9 mouse cellular contexts compared by ENCODE assay signal in genomic region chr2:66408899-66409739, GRCm38 (mm10). TPM values are rescaled to one million over a fixed set of nuclear protein-coding genes. Genes with fewer than 3 reads are reported as not detected.
DNase-seq lines count a peak whose midpoint lies in the region; ATAC-seq lines count a peak whose summit lies in the region.
"Had no signal": no experiment of that assay in that cellular context is flagged by ENCODE, and none has a peak within 500 bp of the region (broad histone marks: within the 10 kb centered on the region; RNA-seq: fewer than 3 reads in every experiment).

No protein-coding gene starts in this region.

- no peaks in the 10 kb centered on the region for H3K36me3 ChIP-seq in forebrain, embryonic 12.5 days (replicated peaks)
- no peaks in the 10 kb centered on the region for H3K36me3 ChIP-seq in liver, embryonic 16.5 days (ENCODE audit: control insufficient read depth, insufficient read depth)
- H3K36me3 ChIP-seq: G1E had no signal

- H3K9me3 ChIP-seq in forebrain, embryonic 12.5 days = no peaks in the 10 kb centered on the region
- H3K9me3 ChIP-seq in liver, embryonic 16.5 days (replicated peaks; ENCODE audit: control insufficient read depth, low read length) = no peaks in the 10 kb centered on the region

- peak; percentile 51 for ATAC-seq in forebrain, embryonic 12.5 days (ENCODE audit: low FRiP score)
- ATAC-seq in liver, embryonic 16.5 days (ENCODE audit: low read depth) = no peak

- 10% methylated on average over 11 of the region's 12 CpGs for WGBS in forebrain, embryonic 12.5 days
- 6% methylated on average over 12 of the region's 12 CpGs for WGBS in liver, embryonic 16.5 days (ENCODE audit: insufficient replicate concordance)

- peak overlapping the region; percentile 66 for H3K4me2 ChIP-seq in forebrain, embryonic 12.5 days
- H3K4me2 ChIP-seq in liver, embryonic 16.5 days (ENCODE audit: low read depth, low read length) = peak overlapping the region; percentile 57; the same call in 1 of the 2 replicates

- H3K4me1 ChIP-seq in forebrain, embryonic 12.5 days = peaks cover 12% of the 10 kb centered on the region
- H3K4me1 ChIP-seq in liver, embryonic 16.5 days (ENCODE audit: control insufficient read depth, low read depth, low read length) = no peaks in the 10 kb centered on the region

- no peak overlapping the region for H3K27ac ChIP-seq in forebrain, embryonic 12.5 days
- H3K27ac ChIP-seq in liver, embryonic 16.5 days (ENCODE audit: low read length) = no peak overlapping the region

- no peaks in the 10 kb centered on the region; the same call in 1 of the 2 replicates for H3K27me3 ChIP-seq in forebrain, embryonic 12.5 days
- H3K27me3 ChIP-seq in liver, embryonic 16.5 days (ENCODE audit: control insufficient read depth, insufficient read depth, low read depth, low read length) = peaks cover 6% of the 10 kb centered on the region

- DNase-seq in heart, adult 11 months = peak; percentile 72
- DNase-seq in heart, adult 8-10 months (ENCODE audit: low spot score) = no peak
- DNase-seq in brain, adult 2 months (ENCODE audit: low read depth, low spot score) = peak; percentile 77
- peak; percentile 24 for DNase-seq in kidney, postnatal 14 days
- peak; percentile 65 to 71 for DNase-seq in right cerebral cortex, postnatal 10 days (ENCODE audit: low spot score in 2 of 2)
- no peak for DNase-seq in urinary bladder, postnatal 4 days (ENCODE audit: low spot score in 2 of 2)

- H3K4me3 ChIP-seq in forebrain, embryonic 12.5 days (replicated peaks) = peak overlapping the region; percentile 51
- H3K4me3 ChIP-seq in liver, embryonic 16.5 days (ENCODE audit: low read depth, low read length) = no peak overlapping the region

- H3K9ac ChIP-seq in forebrain, embryonic 12.5 days = peak overlapping the region; percentile 51
- no peak overlapping the region for H3K9ac ChIP-seq in liver, embryonic 16.5 days (ENCODE audit: low read depth, low read length)

RNA-seq across cellular contexts. Expression of gene Scn1a, which starts 31.5 kb away (rescaled TPM):
- total RNA-seq in heart, adult 8-10 months (2022) = under 1 TPM in 1 of 4 experiments, not detected in 3; 0.05 TPM
- 3.7 and 4.3 TPM in 2 replicates for polyA plus RNA-seq in forebrain, embryonic 12.5 days (2016; fragmentation: Nextera tagmentation; extraction: Ambion mirVana)
- not detected in 2 replicates for polyA plus RNA-seq in liver, embryonic 16.5 days (2015; fragmentation: Nextera tagmentation; extraction: Ambion mirVana)
- polyA plus RNA-seq: G1E had no signal

Comparison
In these comparisons a context has a peak if more than half of its experiments do, and no peak if none do; other contexts are left out.
1. DNase-seq: peak in heart, adult 11 months (single experiment), brain, adult 2 months (single experiment), kidney, postnatal 14 days (single experiment) and right cerebral cortex, postnatal 10 days (2 of 2); none in heart, adult 8-10 months (single experiment) and urinary bladder, postnatal 4 days (0 of 2).